Mouse (Mus musculus): ENCODE results near the gene Lat2. TPM values are rescaled to one million over a fixed set of nuclear protein-coding genes. Genes with fewer than 3 reads are reported as not detected.
A peak's percentile ranks its signal among the peaks of the same experiment; 100 is the strongest.

Lat2 gene
- total RNA-seq, 4 experiments from 2014 or later = 2.3 to 10.9 (median 6.9) TPM

DNA sequence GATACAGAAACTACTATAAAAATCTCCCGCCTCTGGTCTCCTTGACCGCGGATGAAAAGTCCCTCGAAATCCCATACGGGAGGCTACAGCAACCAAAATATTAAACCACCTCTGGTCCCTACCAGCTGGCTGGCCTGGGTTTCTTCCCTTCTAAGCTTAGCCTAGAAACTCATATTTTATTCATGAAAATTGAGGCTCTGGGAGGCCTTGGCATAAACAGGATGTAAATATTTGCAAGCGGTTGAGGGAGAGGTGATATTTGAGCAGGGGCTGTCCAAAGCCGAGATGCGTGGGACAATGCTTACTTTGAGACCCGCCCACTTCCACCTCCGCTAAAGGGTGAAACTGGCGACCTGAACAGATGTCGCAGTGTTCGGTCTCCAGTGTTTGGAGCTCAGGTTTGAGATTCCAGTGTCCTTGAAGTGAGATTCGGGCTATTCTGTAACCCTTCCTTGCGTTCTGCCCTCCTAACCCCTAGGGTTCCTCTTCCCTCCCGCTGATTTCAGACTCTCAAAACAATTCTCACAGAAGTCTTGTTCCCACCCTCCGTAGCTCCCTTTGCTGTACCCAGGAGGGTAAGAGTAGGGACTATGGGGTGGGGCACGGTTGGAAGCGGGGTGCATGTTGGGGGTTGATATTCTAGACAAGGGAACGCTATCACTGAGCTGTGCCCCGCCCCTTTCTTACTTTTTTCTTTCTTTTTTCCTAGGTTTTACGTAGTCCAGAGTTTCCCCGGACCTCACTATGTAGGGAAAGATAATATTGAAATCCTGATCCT lies 42.9 kb downstream of the Lat2 start:
- no peak for DNase-seq (ENCODE audit: low spot score in 2 of 2)

- DNase-seq (ENCODE audit: low spot score in 2 of 2) = no peak
Measured at GRCm38 (mm10) chr5:134568964-134569491, 45.8 kb downstream of the Lat2 start.

- DNase-seq (ENCODE audit: low spot score in 2 of 2) = no peak
Measured at GRCm38 (mm10) chr5:134568030-134568429, 46.8 kb downstream of the Lat2 start.

DNA sequence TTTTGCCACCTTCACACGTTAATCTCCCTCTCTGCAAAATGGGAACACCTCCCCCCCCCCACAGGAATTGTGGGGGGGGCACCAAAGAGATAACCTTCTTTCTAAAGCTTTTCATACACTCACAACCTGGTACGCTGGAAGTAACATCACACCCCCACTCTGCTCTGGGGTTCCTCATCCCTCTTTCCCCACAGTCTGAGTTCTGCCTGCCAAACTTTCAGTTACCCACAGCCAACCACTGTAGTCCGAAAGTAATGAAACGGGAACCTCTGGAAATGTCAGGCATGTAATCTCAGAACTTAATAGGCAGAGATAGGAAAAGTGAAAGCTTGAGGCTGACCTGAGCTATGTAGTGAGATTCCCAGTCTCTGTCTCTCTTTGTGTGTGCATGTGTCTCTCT lies 47.4 kb downstream of the Lat2 start:
- DNase-seq (ENCODE audit: low spot score in 2 of 2) = no peak

- no peak for DNase-seq (ENCODE audit: low spot score in 2 of 2)
Measured at GRCm38 (mm10) chr5:134565696-134566095, 49.1 kb downstream of the Lat2 start.

DNA sequence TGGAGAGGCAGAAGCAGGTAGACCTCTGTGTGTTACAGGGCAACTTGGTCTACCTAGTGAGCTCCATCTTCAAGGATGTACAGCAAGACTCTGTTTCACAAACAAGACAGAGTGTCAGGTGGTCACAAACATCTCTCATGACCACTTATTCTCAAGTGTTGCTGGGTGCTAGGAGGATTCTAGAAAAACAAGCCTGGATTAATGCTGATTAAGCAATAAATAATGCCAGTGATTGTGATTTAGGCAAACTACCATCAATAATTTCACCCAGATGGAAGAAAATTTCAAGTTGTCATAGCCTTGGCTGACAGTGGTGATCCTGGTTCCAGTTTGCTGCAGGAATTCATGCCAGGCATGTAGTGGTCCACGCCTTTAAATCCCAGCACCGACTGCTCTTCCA lies 50.6 kb downstream of the Lat2 start:
- DNase-seq (ENCODE audit: low spot score in 2 of 2) = no peak

- no peak for DNase-seq (ENCODE audit: low spot score in 2 of 2)
Measured at GRCm38 (mm10) chr5:134560450-134561171, 54.2 kb downstream of the Lat2 start.

DNA sequence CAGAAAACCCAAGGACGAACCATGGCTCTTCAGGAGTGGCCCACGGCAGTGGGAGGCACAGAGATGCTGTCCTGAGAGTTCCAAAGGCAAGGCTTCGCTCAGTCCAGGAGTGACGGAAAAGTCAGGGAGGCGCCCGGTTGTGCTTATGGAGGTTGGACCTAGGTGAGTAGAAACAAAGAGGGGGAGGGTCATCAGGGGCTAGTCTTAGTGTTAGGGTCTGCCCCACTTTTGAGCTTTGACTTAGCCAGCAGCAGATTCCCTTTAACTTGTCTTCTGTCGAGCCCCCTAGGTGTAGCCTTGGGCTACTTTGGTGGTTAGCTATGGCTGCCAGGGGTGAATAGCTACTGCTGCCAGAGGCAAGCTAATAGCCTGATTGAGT lies 54.8 kb downstream of the Lat2 start, which contains the start of gene Syna:
Syna (minus strand) TSS at position 101 of the 379 bp plus-strand sequence.
- no peak for DNase-seq (ENCODE audit: low spot score in 2 of 2)

DNA sequence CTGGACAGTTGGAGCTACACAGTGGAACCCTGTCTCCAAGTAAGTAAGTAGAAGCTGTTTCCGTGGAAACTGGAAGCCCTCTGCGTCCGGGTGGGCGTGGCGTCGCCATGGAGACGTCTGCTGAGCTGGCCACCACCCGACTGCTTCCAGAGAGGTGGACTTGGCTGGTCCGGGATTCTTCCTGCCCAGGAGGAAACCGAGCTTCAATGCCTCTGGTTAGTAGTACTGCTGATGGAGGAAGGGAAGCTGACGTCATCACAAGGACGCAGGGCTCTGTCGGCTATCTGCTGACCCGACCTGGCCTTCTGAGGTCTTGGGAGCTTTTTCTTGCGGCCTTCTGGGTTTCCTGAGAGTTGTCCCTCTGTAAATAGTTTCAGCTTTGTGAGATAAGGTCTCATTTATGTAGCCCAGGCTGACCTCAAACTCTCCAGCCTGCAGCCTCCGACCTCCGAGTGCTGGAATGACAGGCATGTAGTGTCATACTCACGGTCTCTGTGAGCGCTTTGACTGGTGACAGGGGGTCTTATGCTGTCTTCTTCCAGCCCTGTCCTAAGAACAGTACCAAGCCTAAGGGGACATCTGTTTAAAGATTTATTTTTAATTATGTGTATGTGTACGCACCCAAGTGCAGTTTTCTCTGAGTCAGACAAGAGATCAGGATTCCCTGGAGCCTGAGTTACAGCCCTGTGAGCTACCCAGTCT lies 59.2 kb downstream of the Lat2 start:
- peak; percentile 54 to 83 for DNase-seq (ENCODE audit: low spot score in 2 of 2)

GRCm38 (mm10) chr5:134553951-134554546 lies 60.8 kb downstream of the Lat2 start:
- no peak for DNase-seq (ENCODE audit: low spot score in 2 of 2)

DNA sequence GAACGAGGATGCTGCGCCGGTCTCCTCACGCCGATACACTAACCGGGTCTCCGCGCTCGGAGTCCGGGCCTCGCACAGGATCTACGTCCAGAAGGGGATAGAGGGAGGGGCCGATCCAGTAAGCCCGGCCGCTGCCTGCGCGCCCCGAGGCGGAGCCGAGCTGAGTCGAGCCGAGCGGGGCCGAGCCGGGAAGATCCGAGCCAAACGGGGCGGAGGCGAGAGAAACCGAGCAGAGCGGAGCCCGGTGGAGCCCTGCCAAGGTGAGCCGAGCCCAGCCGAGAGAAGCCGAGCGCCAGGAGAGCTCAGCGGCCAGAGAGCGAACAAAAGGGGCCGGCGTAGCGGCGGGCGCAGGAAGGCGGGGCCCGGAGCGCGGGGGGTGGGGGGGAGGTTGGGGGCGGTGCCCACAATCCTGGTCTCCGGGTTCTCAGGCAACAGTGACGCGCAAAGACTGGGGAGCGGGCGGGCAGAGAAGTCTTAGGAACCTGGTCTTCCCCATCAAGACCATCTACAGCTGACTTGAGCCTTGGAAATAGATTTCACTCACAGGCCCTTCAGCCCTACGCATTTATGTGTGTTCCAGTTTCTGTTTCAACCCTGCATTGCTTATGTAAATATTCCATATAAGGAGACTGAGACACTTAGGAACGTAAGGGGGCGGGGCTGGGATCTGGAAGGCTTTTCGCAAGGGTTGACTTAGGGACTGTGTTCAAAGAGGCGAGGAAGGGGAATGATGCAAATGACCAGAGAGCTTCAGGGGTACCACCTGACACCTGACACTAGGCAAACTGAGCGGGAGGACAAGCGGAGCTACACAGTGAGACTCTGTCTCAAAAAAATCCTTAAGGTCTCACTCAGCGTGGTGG lies 62.5 kb downstream of the Lat2 start, which contains the start of gene Clip2:
Clip2 (minus strand) TSS at position 325 of the 863 bp plus-strand sequence.
- DNase-seq (ENCODE audit: low spot score in 2 of 2) = peak; percentile 94 to 97

- peak; percentile 40 to 62 for DNase-seq (ENCODE audit: low spot score in 2 of 2)
Measured at GRCm38 (mm10) chr5:134551233-134552109, 63.4 kb downstream of the Lat2 start.

DNA sequence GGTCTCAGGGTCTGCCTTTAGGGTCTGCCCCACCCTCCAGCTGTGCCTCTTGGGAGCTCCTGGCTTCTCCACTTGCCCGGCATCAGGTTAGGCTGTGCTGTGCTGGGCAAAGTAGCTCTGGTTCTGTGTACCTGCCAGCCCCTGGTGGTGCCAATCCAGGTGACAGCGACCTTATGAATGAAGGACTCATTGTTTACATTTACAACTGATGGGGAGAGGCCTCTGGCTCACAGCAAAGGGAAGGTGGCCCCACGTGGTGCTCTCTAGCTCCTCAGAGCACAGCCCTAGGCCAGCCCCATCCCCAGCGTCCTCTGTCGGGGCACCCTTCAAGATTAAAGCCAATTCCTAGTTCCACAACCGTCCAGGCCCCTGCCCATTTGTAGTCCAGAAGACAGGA lies 64.0 kb downstream of the Lat2 start:
- DNase-seq (ENCODE audit: low spot score in 2 of 2) = no peak

Small RNA genes within 50 kb of the gene (microRNA-seq; reads per million reads assigned to microRNA genes)
- gene Mir7228 = 0 reads per million in 2 experiments

Other genes starting within 250 kb of the Lat2 start
- gene Gtf2ird1, start 158.3 kb downstream of the Lat2 start, total RNA-seq (2022) = 10 to 100 TPM; 48.9 to 66.4 (median 52.1) TPM
- gene Clip2, start 62.6 kb downstream of the Lat2 start, total RNA-seq (2022) = 100 to 1,000 TPM in 2 of 4 experiments, 10 to 100 TPM in 2; 92.9 to 105 (median 99.9) TPM
- under 1 TPM in 2 of 4 experiments, not detected in 2; 0.17 to 0.19 TPM for gene Syna, start 54.9 kb downstream of the Lat2 start, total RNA-seq (2022)
- 10 to 100 TPM; 54.0 to 67.3 (median 60.3) TPM for gene Rfc2, start 33.7 kb downstream of the Lat2 start, total RNA-seq (2022)
- 100 to 1,000 TPM; 311 to 328 (median 321) TPM for gene Eif4h, start 24.5 kb upstream of the Lat2 start, total RNA-seq (2022)
- 10 to 100 TPM; 58.8 to 65.9 (median 63.1) TPM for gene Limk1, start 73.6 kb upstream of the Lat2 start, total RNA-seq (2022)
- 10 to 100 TPM in 1 of 4 experiments, 1 to 10 TPM in 3; 8.3 to 10.9 (median 8.8) TPM for gene Eln, start 132.3 kb upstream of the Lat2 start, total RNA-seq (2022)

All from left cerebral cortex, adult 8-10 months (tissue).